Mouse (Mus musculus) hindbrain, embryonic 14.5 days (tissue): ENCODE measurements around the gene Ube2h. TPM values are rescaled to one million over a fixed set of nuclear protein-coding genes. Genes with fewer than 3 reads are reported as not detected.

Experiments
- ATAC-seq: fragments of 200-750 bp; cut with Nextera tagmentation; 2 replicates; pipeline ENCODE4 v1.8.0; 2017; ENCODE audit warnings: moderate number of reproducible peaks, mild to moderate bottlenecking, moderate TSS enrichment, moderate library complexity; ENCODE audit not compliant: low FRiP score
- DNase-seq: peaks from one replicate; pipeline ENCODE4 v3.0.0-alpha.2; 2015; ENCODE audit warnings: low spot score
- H3K27ac ChIP-seq: fragments of 300-500 bp; sonication (generic); 2 replicates; pipeline ENCODE4 v1.5.1; 2014; ENCODE audit warnings: mild to moderate bottlenecking, moderate library complexity
- H3K27me3 ChIP-seq: fragments of 300-500 bp; sonication (generic); 2 replicates; pipeline ENCODE4 v1.6.1; 2014; ENCODE audit warnings: mild to moderate bottlenecking, low read length, mixed read lengths; ENCODE audit not compliant: control insufficient read depth, insufficient read depth
- H3K36me3 ChIP-seq: fragments of 300-500 bp; sonication (generic); replicated peaks from 2 replicates; pipeline ENCODE4 v1.6.1; 2014; ENCODE audit not compliant: control insufficient read depth, insufficient read depth
- H3K4me1 ChIP-seq: fragments of 300-500 bp; sonication (generic); replicated peaks from 2 replicates; pipeline ENCODE4 v1.6.1; 2014; ENCODE audit warnings: antibody characterized with exemption, low read length, mixed read lengths; ENCODE audit not compliant: control insufficient read depth, insufficient read depth
- H3K4me2 ChIP-seq: fragments of 300-500 bp; sonication (generic); replicated peaks from 2 replicates; pipeline ENCODE4 v1.6.1; 2014; ENCODE audit warnings: mild to moderate bottlenecking, moderate library complexity
- H3K4me3 ChIP-seq: fragments of 300-500 bp; sonication (generic); replicated peaks from 2 replicates; pipeline ENCODE4 v1.5.1; 2014; ENCODE audit warnings: mild to moderate bottlenecking, low read length
- H3K9ac ChIP-seq: fragments of 300-500 bp; sonication (generic); 2 replicates; pipeline ENCODE4 v1.6.1; 2014
- H3K9me3 ChIP-seq: fragments of 300-500 bp; sonication (generic); 2 replicates; pipeline ENCODE4 v1.6.1; 2016; ENCODE audit warnings: low read length; ENCODE audit not compliant: control insufficient read depth
- WGBS: fragments of 180-500 bp; shearing (Covaris S2); extraction: QIAGEN DNeasy Blood & Tissue Kit; methylation state at CpG from one replicate; pipeline ENCODE4 v1.1.7; 2014; 5-methylcytosine and 5-hydroxymethylcytosine counted together
- polyA plus RNA-seq: library from polyadenylated mRNA; unstranded; fragments of >200 nt; fragmentation: Nextera tagmentation; extraction: Ambion mirVana; gene quantifications from 2 replicates; pipeline ENCODE4 v1.2.1, GENCODE M21; 2014

Ube2h gene
- polyA plus RNA-seq, 1 experiment from 2014 or later = 69.4 TPM

DNA sequence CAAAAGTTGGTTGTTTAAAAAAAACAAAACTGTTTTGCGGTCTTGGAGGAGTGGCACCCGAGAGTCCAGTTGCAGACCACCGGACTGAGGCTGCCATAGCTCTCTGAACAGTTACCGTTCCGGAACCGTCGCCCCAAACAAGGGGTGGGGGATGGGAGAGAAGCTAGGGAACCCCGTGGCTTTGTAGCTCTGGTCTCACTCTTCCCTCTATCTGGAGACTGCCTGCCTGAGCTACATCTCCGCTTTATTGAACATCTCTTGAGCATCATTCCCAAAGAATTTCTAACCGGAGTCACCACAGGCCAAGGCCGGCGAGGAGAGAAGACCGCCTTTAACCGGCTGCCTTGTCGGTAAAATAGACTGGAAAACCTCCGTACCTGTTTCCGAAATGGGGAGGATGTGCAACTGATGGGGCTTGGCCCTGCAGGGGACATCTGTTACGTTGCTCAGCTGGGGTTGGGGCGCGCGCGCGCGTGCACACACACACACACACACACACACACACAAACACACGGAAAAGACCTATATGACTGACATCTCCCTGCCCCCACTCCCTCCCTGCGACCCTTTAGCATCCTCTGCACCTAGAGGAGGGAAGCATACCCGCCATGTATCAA is 126.2 kb downstream of the Ube2h start:
- Histone ChIP-seq H3K9ac (no peak overlapping the region), H3K27me3 (peaks cover 94% of the 10 kb centered on the region), H3K36me3 (no peaks in the 10 kb centered on the region), H3K4me1 (peaks cover 17% of the 10 kb centered on the region; the same call in 1 of the 2 replicates), H3K27ac (no peak overlapping the region), H3K4me3 (no peak overlapping the region), H3K9me3 (no peaks in the 10 kb centered on the region), H3K4me2 (no peak overlapping the region)
- WGBS = 3% methylated on average over 26 of the region's 27 CpGs
- no peak for DNase-seq
- ATAC-seq = no peak

DNA sequence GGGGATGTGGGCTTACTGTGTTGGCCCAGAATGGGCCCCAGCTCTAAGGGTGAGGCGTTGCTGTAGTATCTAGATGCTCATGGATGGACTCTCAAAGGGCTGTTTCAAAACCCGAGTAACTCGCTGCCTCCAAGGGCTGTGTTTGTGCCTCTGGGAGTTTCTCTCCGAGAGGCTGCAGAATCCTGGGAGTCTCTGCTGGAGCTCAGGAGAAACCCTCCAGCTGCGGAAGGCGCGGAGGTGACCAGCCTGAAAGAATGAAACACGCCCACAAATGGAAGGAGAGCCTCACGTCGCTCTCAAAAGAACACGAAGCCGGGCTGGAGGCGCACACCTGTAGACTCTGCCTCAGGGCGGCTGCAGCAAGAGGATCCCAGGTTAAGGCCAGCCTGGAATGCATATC is 127.0 kb downstream of the Ube2h start:
- no peak overlapping the region for H3K9ac ChIP-seq
- H3K9me3 ChIP-seq = no peaks in the 10 kb centered on the region
- H3K4me3 ChIP-seq = no peak overlapping the region
- 2% methylated on average over 14 of the region's 14 CpGs for WGBS
- H3K36me3 ChIP-seq = no peaks in the 10 kb centered on the region
- ATAC-seq = no peak
- no peak overlapping the region for H3K27ac ChIP-seq
- H3K27me3 ChIP-seq = peaks cover 95% of the 10 kb centered on the region
- peaks cover 17% of the 10 kb centered on the region; the same call in 1 of the 2 replicates for H3K4me1 ChIP-seq
- no peak for DNase-seq
- no peak overlapping the region for H3K4me2 ChIP-seq

DNA sequence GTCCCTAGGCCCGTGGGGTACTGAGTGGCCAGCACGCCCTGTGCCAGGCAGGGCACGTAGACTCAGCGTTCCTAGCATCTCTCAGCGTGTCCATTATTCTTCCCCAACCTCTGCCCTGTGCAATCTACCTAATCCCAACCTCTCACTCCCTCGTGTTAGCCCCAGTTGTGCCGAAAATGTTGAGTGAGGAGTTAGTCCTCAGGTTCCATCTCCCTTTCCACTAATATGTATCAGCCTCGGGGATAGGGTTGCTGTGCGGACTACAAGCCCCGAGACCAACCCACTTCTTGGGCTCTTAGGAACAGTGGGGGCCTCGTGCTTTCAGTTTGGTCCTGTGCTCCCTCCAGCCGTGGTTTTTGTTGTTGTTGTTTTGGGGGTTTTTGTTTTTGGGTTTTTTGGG is 127.8 kb downstream of the Ube2h start:
- DNase-seq = no peak
- no peaks in the 10 kb centered on the region for H3K36me3 ChIP-seq
- H3K27ac ChIP-seq = no peak overlapping the region
- 3% methylated on average over 12 of the region's 12 CpGs for WGBS
- H3K9ac ChIP-seq = no peak overlapping the region
- H3K4me2 ChIP-seq = no peak overlapping the region
- ATAC-seq = no peak
- peaks cover 98% of the 10 kb centered on the region for H3K27me3 ChIP-seq
- H3K4me3 ChIP-seq = no peak overlapping the region
- peaks cover 17% of the 10 kb centered on the region; the same call in 1 of the 2 replicates for H3K4me1 ChIP-seq
- no peaks in the 10 kb centered on the region for H3K9me3 ChIP-seq

DNA sequence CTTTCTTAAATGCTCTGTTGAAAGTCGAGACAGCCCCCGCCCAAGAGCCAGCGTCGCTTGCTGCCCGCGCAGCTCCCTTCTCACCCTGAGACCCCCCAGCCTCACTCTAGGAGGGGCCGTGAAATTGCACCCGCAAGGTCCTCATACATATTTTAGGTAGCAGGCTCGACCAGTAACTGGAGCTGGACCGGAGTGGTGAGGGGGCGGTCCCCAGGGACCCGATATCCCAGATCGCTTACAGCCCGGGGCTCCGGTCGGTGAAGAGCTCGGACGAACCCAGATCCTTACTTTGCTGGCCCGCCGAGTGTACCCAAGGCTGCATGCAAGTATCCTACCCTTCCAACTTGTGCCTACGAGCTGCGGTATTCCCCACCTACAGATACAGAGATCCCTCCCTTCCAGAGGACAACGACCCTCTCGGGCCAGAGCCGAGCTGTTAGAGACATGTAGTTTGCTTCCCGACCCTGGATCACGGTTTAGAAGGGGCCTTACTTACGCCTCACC is 128.4 kb downstream of the Ube2h start:
- under 1% methylated on average over 28 of the region's 28 CpGs for WGBS

DNA sequence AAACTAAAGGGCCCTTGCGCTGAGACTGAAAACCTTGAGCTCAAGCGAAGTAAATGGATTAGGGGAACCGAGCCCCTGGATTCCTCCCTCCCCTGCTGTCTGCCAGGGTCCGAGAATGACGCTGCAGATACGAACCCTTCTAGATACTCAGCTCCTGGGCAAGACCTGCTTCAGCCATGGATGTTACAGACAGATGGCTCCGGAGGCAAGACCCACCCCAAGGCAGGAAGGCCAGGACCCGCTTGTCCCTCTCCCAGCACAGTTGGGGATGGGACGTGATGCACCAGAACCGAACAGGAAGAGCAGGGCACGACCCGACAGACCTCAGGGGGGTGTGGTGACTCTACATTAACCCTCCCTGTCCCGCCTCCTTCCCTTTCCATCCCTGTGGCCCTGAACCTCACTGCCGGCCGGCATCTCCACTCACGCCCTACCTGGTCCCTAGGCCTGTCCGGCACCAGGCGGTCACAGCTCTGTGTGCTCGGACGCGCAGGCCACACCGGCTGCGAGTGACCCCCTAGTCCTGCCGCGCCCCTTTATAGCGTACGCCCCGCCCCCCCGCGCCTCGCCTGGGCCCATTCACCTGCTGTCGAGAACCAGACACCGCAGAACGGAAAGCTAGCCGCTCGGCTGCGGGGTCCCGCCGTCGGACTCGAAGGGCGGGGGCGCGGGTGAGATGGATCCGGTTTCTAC is 129.0 kb downstream of the Ube2h start:
- H3K9ac ChIP-seq = no peak overlapping the region
- no peak for DNase-seq
- WGBS = 1% methylated on average over 45 of the region's 45 CpGs

More for the DNA sequence above, 128.4 kb downstream of the Ube2h start:
- DNase-seq (no peak), ATAC-seq (no peak)
- Histone ChIP-seq H3K9me3 (no peaks in the 10 kb centered on the region), H3K9ac (no peak overlapping the region), H3K27ac (no peak overlapping the region), H3K27me3 (peaks cover 98% of the 10 kb centered on the region), H3K4me2 (peak overlapping the region; percentile 31), H3K36me3 (no peaks in the 10 kb centered on the region), H3K4me3 (peak overlapping the region; percentile 13; the same call in 1 of the 2 replicates), H3K4me1 (peaks cover 17% of the 10 kb centered on the region; the same call in 1 of the 2 replicates)

DNA sequence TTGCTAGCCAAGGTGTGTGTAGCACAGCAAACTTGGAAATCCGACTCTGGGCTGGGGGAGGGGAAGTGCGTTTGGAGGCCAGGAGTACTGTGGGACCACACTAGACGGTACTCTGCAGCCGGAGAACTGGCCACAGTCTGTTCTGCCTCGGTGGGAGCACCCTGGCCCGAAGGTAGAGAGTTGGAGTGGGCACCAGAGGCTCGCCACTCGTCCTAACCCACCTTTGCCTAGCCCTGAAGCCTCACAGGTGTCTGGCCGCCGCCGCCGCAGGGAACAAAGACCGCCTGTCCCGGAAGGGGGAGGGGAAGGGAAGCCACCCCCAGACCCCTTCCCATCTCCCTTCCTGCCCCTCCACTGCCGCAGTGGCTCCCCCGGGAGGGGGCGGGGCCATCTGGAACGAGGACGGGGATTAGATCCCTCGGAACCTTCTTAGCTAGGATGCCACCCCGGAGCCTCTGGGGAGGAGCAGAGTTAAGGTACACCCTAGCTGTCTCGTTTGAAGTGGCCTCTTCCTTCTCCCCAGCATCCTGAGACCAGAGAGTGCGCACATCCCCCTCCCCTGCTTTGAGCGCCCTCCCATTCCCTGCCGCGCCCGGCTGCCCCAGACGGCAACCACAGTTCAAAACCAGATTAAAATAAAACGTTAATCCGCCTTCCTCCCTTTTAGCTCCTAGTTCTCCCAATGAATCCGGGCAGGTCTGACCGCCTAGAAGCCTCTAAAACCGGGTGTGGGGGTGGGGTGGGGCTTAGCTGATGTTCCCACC is 129.7 kb downstream of the Ube2h start:
- Histone ChIP-seq H3K27ac (no peak overlapping the region), H3K36me3 (no peaks in the 10 kb centered on the region), H3K9ac (no peak overlapping the region), H3K9me3 (no peaks in the 10 kb centered on the region), H3K27me3 (peaks cover 98% of the 10 kb centered on the region), H3K4me2 (peak overlapping the region; percentile 34), H3K4me3 (peak overlapping the region; percentile 17), H3K4me1 (peaks cover 17% of the 10 kb centered on the region; the same call in 1 of the 2 replicates)
- WGBS = 2% methylated on average over 33 of the region's 33 CpGs
- DNase-seq (no peak), ATAC-seq (no peak)

More for the DNA sequence above, 129.0 kb downstream of the Ube2h start:
- H3K9me3 ChIP-seq = no peaks in the 10 kb centered on the region
- peaks cover 98% of the 10 kb centered on the region for H3K27me3 ChIP-seq
- no peaks in the 10 kb centered on the region for H3K36me3 ChIP-seq
- peak overlapping the region; percentile 13 for H3K4me3 ChIP-seq
- H3K4me2 ChIP-seq = peak overlapping the region; percentile 31
- ATAC-seq = no peak
- H3K4me1 ChIP-seq = peaks cover 17% of the 10 kb centered on the region; the same call in 1 of the 2 replicates
- H3K27ac ChIP-seq = no peak overlapping the region

DNA sequence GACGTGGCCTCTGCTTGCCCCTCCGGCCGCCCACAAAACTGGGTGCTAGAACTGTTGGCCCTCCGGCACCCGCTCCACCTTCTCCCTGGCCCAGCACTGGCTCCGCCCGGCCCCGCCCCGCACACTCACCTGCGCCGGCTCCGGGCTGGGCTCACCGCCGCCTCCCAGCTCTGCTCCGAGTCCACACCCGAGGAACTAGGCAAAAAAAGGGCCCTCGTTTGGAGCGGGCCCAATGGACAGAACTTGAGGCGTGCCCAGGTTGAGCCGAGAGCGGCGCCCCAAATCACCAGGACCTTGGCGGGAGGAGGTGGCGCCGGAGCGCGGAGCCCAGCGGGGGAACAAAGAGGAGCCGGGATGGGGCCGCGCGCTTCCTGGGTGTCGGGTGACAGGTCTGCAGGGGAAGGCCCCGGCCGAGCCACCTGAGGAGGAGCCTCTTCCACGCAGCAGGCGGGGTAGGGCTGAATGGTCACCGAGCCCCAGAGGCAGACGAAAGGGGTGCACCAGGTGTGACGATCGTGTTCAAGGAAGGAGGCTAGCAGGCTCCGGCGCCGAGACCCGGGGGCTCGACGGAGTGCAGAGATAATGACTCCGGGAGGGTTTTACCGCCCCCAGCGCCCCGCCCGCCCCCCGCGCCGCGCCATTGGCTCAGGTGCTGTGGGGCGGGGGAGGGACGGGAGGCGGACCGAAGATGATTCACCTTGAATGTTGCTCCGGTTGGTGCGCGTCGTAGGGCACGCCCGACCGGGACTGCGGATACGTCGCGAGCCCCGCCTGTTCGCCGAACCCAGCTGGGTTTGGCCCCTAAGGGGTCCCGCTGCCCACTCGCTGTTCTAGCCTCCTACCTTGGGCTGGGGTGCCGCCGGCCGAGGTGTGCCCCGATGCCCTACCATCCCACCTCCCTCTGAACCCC is 130.5 kb downstream of the Ube2h start:
- H3K9ac ChIP-seq = no peak overlapping the region
- DNase-seq (no peak), ATAC-seq (no peak)
- peak overlapping the region; percentile 34 for H3K4me2 ChIP-seq
- peaks cover 17% of the 10 kb centered on the region; the same call in 1 of the 2 replicates for H3K4me1 ChIP-seq
- H3K27me3 ChIP-seq = peaks cover 97% of the 10 kb centered on the region
- H3K27ac ChIP-seq = 0 out of 2 replicates have a peak overlapping the region, but pooled peaks have one; percentile 3
- H3K36me3 ChIP-seq = no peaks in the 10 kb centered on the region
- no peaks in the 10 kb centered on the region for H3K9me3 ChIP-seq
- 1% methylated on average over 71 of the region's 80 CpGs for WGBS
- peak overlapping the region; percentile 17 for H3K4me3 ChIP-seq

DNA sequence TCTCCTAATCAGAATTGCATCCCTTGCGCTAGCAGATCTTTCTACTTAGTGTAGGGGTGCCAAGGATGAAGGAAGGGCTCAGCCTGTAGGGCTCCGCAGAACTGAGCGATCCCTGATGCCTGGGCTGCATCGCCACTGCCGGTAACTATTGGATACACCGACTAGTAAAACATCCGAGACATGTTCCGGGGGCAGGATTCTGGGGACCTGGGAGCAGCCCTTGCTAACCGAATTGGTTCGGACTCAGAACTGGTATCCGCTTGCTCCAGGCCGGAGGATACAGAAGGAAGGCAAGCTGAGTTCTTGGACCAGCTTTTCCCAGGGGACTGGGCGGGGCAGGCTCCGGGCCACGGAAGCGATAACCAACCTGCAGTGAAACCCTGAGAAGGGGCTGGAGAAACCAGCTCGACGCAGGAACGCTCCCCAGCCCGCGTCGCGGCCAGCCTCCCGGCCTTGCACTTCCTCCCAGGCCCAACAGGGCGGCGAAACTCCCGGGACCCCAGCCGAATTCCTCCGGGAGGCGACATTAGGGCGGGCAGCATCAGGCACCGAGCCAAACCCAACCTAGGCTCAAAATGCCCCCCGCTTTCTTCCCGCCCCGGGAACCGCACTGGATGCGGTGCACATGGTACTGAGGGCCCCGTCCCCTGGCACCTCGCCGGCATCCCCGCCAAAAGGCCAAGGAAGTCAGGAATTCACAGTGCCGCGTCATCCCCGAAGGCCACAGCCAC is 131.4 kb downstream of the Ube2h start:
- peak overlapping the region; percentile 17 for H3K4me3 ChIP-seq
- no peak overlapping the region for H3K9ac ChIP-seq
- no peaks in the 10 kb centered on the region for H3K9me3 ChIP-seq
- WGBS = 2% methylated on average over 44 of the region's 44 CpGs
- ATAC-seq (no peak), DNase-seq (no peak)
- 0 out of 2 replicates have a peak overlapping the region, but pooled peaks have one; percentile 3 for H3K27ac ChIP-seq
- peak overlapping the region; percentile 34; the same call in 1 of the 2 replicates for H3K4me2 ChIP-seq
- H3K36me3 ChIP-seq = no peaks in the 10 kb centered on the region
- peaks cover 94% of the 10 kb centered on the region for H3K27me3 ChIP-seq
- H3K4me1 ChIP-seq = peaks cover 17% of the 10 kb centered on the region; the same call in 1 of the 2 replicates
